Mouse (Mus musculus) myocyte (in vitro differentiated cells): ENCODE data around the gene Disc1.

Experiments
- MYOG ChIP-seq, 3 experiments: IDR thresholded peaks; one replicate each; pipeline ENCODE4 v1.6.1; 2011; ENCODE audit warnings: control low read depth in 2 of 3, low read depth in 2 of 3, mild to moderate bottlenecking in 2 of 3; ENCODE audit not compliant: insufficient read length in 2 of 3, control insufficient read depth in 1 of 3, insufficient read depth in 1 of 3
- POLR2A ChIP-seq: IDR thresholded peaks from one replicate; pipeline ENCODE4 v1.6.1; 2011; ENCODE audit warnings: low read depth, mild to moderate bottlenecking, control low read depth, moderate library complexity; ENCODE audit not compliant: insufficient read length
- POLR2AphosphoS2 ChIP-seq: IDR thresholded peaks from one replicate; pipeline ENCODE4 v1.6.1; 2011; ENCODE audit warnings: low read depth, control low read depth; ENCODE audit not compliant: insufficient read length

GRCm38 (mm10) chr8:125054436-125054810, 428 bp downstream of the Disc1 start:
- TF ChIP-seq POLR2A (no peak), POLR2AphosphoS2 (no peak), MYOG (IDR thresholded peaks at IDR 0.05; ENCODE audit: control insufficient read depth in 1 of 3, insufficient read depth in 1 of 3, insufficient read length in 2 of 3, low read depth in 2 of 3) (no peak)
